Mouse (Mus musculus) C2C12 (cell line): Measurements from ENCODE around the gene Gas7.

Source experiments
- CTCF ChIP-seq: IDR thresholded peaks from one replicate; pipeline ENCODE4 v1.5.1; 2011; ENCODE audit not compliant: control insufficient read depth, insufficient read depth, insufficient read length
- FOSL1 ChIP-seq: IDR thresholded peaks from one replicate; pipeline ENCODE4 v1.8.0; 2011; ENCODE audit warnings: mild to moderate bottlenecking, low read length; ENCODE audit not compliant: poor library complexity, insufficient read depth, severe bottlenecking
- MAX ChIP-seq: IDR thresholded peaks from one replicate; pipeline ENCODE4 v1.6.1; 2011; ENCODE audit warnings: mild to moderate bottlenecking, control low read depth
- USF1 ChIP-seq: IDR thresholded peaks from one replicate; pipeline ENCODE4 v1.6.1; 2011; ENCODE audit warnings: low read depth, mild to moderate bottlenecking, control low read depth, moderate library complexity

GRCm38 (mm10) chr11:67636201-67636600 lies 181.0 kb downstream of the Gas7 start:
- TF ChIP-seq CTCF (no peak), USF1 (no peak), FOSL1 (no peak), MAX (no peak)
